ENCODE assay signal across 25 mouse cellular contexts in genomic region chr6:135294150-135294549, GRCm38 (mm10). TPM values are rescaled to one million over a fixed set of nuclear protein-coding genes. Genes with fewer than 3 reads are reported as not detected.
DNase-seq lines count a peak whose midpoint lies in the region; ATAC-seq and TF ChIP-seq lines count a peak whose summit lies in the region.
"Had no signal": no experiment of that assay in that cellular context is flagged by ENCODE, and none has a peak within 500 bp of the region (broad histone marks: within the 10 kb centered on the region; RNA-seq: fewer than 3 reads in every experiment).

No protein-coding gene starts in this region.

- no peak for ATAC-seq in limb, embryonic 15.5 days (ENCODE audit: insufficient number of reproducible peaks, low FRiP score, low TSS enrichment, low read depth)
- peak; percentile 30; the same call in 1 of the 2 replicates for ATAC-seq in lung, postnatal 0 days
- no peak for ATAC-seq in stomach, embryonic 16.5 days (ENCODE audit: insufficient read depth, low FRiP score)
- ATAC-seq in megakaryocyte, adult 5-6 weeks (ENCODE audit: poor library complexity, severe bottlenecking), result no peak
- ATAC-seq: activated CD4-positive, CD25-positive, alpha-beta regulatory T cell, adult 4 months; forebrain, embryonic 15.5 days; hindbrain, embryonic 16.5 days; Patski had no signal

- no peak for DNase-seq in limb, embryonic 10.5 days (ENCODE audit: low spot score)
- DNase-seq in lung, postnatal 0 days (ENCODE audit: low spot score), result peak; percentile 76
- DNase-seq in lung, postnatal 4 days, result no peak
- peak; percentile 37 for DNase-seq in lung, postnatal 36 days
- no peak for DNase-seq in kidney, postnatal 25 days
- DNase-seq: adrenal gland, postnatal 14 days; cerebellum, adult 11-12 months; cerebellum, adult 9-10 months; cerebellum, postnatal 25 days; gastrocnemius, postnatal 10 days; heart, adult 2 months; heart, postnatal 36 days had no signal

- 58% methylated on average over 6 of the region's 6 CpGs for WGBS in limb, embryonic 15.5 days
- 87% methylated on average over 6 of the region's 6 CpGs for WGBS in limb, embryonic 10.5 days
- WGBS in lung, postnatal 0 days, result 32% methylated on average over 6 of the region's 6 CpGs
- 47% methylated on average over 6 of the region's 6 CpGs for WGBS in stomach, embryonic 16.5 days

- H3K9me3 ChIP-seq in limb, embryonic 15.5 days, result no peaks in the 10 kb centered on the region
- H3K9me3 ChIP-seq in limb, embryonic 10.5 days (replicated peaks), result no peaks in the 10 kb centered on the region
- H3K9me3 ChIP-seq in lung, postnatal 0 days (ENCODE audit: low read length), result no peaks in the 10 kb centered on the region
- H3K9me3 ChIP-seq in stomach, embryonic 16.5 days (replicated peaks; ENCODE audit: control insufficient read depth, low read length), result no peaks in the 10 kb centered on the region
- H3K9me3 ChIP-seq: forebrain, embryonic 15.5 days; heart, embryonic 13.5 days; hindbrain, embryonic 12.5 days had no signal

- peak overlapping the region; percentile 69 for H3K27ac ChIP-seq in limb, embryonic 15.5 days
- H3K27ac ChIP-seq in limb, embryonic 10.5 days, result no peak overlapping the region
- H3K27ac ChIP-seq in lung, postnatal 0 days (ENCODE audit: low read length), result 0 out of 2 replicates have a peak overlapping the region, but pooled peaks have one; percentile 51
- peak overlapping the region; percentile 76 for H3K27ac ChIP-seq in stomach, embryonic 16.5 days (ENCODE audit: low read length)
- H3K27ac ChIP-seq: forebrain, embryonic 15.5 days; heart, adult 2 months; heart, embryonic 13.5 days; hindbrain, embryonic 12.5 days had no signal

- H3K36me3 ChIP-seq in limb, embryonic 15.5 days, result no peaks in the 10 kb centered on the region
- H3K36me3 ChIP-seq in limb, embryonic 10.5 days, result no peaks in the 10 kb centered on the region
- no peaks in the 10 kb centered on the region for H3K36me3 ChIP-seq in lung, postnatal 0 days (ENCODE audit: insufficient read depth, low read length)
- no peaks in the 10 kb centered on the region for H3K36me3 ChIP-seq in stomach, embryonic 16.5 days (ENCODE audit: control insufficient read depth, insufficient read depth, low read length)
- H3K36me3 ChIP-seq: forebrain, embryonic 15.5 days; heart, embryonic 13.5 days; hindbrain, embryonic 12.5 days had no signal

- TF ChIP-seq EP300 in lung, postnatal 0 days (IDR thresholded peaks at IDR 0.05), result peak; percentile 61; the same call in 1 of the 2 replicates

- H3K4me3 ChIP-seq in limb, embryonic 15.5 days, result no peak overlapping the region
- H3K4me3 ChIP-seq in limb, embryonic 10.5 days, result no peak overlapping the region
- no peak overlapping the region for H3K4me3 ChIP-seq in lung, postnatal 0 days (ENCODE audit: low read depth, low read length)
- no peak overlapping the region for H3K4me3 ChIP-seq in stomach, embryonic 16.5 days (replicated peaks; ENCODE audit: low read length)
- H3K4me3 ChIP-seq: forebrain, embryonic 15.5 days; heart, adult 2 months; heart, embryonic 13.5 days; hindbrain, embryonic 12.5 days had no signal

- no peak for TF ChIP-seq CTCF in lung, postnatal 0 days (IDR thresholded peaks at IDR 0.05)

- peaks cover 34% of the 10 kb centered on the region for H3K4me1 ChIP-seq in limb, embryonic 15.5 days
- peaks cover 7% of the 10 kb centered on the region; the same call in 1 of the 2 replicates for H3K4me1 ChIP-seq in limb, embryonic 10.5 days
- H3K4me1 ChIP-seq in lung, postnatal 0 days (ENCODE audit: insufficient read depth, low read depth, low read length), result peaks cover 5% of the 10 kb centered on the region; the same call in 1 of the 2 replicates
- no peaks in the 10 kb centered on the region; the same call in 1 of the 2 replicates for H3K4me1 ChIP-seq in stomach, embryonic 16.5 days (ENCODE audit: control insufficient read depth, insufficient read depth, low read length)

- no peak overlapping the region for H3K4me2 ChIP-seq in limb, embryonic 15.5 days
- no peak overlapping the region for H3K4me2 ChIP-seq in lung, postnatal 0 days (replicated peaks; ENCODE audit: low read depth, low read length)
- no peak overlapping the region for H3K4me2 ChIP-seq in stomach, embryonic 16.5 days (ENCODE audit: low read depth, low read length)
- H3K4me2 ChIP-seq: forebrain, embryonic 15.5 days; heart, embryonic 13.5 days; hindbrain, embryonic 12.5 days had no signal

- no peaks in the 10 kb centered on the region for H3K27me3 ChIP-seq in limb, embryonic 15.5 days
- H3K27me3 ChIP-seq in limb, embryonic 10.5 days (ENCODE audit: low read depth, poor library complexity, severe bottlenecking), result no peaks in the 10 kb centered on the region
- no peaks in the 10 kb centered on the region for H3K27me3 ChIP-seq in lung, postnatal 0 days (replicated peaks; ENCODE audit: insufficient read depth, low read length)
- H3K27me3 ChIP-seq in stomach, embryonic 16.5 days (ENCODE audit: control insufficient read depth, insufficient read depth, low read length), result no peaks in the 10 kb centered on the region
- H3K27me3 ChIP-seq: forebrain, embryonic 15.5 days; hindbrain, embryonic 12.5 days; Patski had no signal

- H3K9ac ChIP-seq in limb, embryonic 15.5 days, result no peak overlapping the region
- no peak overlapping the region for H3K9ac ChIP-seq in lung, postnatal 0 days (replicated peaks; ENCODE audit: low read depth)
- no peak overlapping the region for H3K9ac ChIP-seq in stomach, embryonic 16.5 days (ENCODE audit: low read length)
- H3K9ac ChIP-seq: forebrain, embryonic 15.5 days; heart, embryonic 13.5 days; hindbrain, embryonic 12.5 days had no signal

RNA-seq across cellular contexts. Expression of gene Pbp2, which starts 16.1 kb away (rescaled TPM):
- polyA plus RNA-seq in limb, embryonic 15.5 days (2015; fragmentation: Nextera tagmentation; extraction: Ambion mirVana), result 2.6 and 3.4 TPM in 2 replicates
- 0.11 and 0.19 TPM in 2 replicates for polyA plus RNA-seq in limb, embryonic 10.5 days (2016; fragmentation: Nextera tagmentation; extraction: Ambion mirVana)
- 0.42 and 1.6 TPM in 2 replicates for polyA plus RNA-seq in lung, postnatal 0 days (2015; fragmentation: Nextera tagmentation; extraction: Ambion mirVana)
- polyA plus RNA-seq in stomach, embryonic 16.5 days (2015; fragmentation: Nextera tagmentation; extraction: Ambion mirVana), result 12.4 and 28.5 TPM in 2 replicates
- not detected in 2 replicates for total RNA-seq in megakaryocyte, adult 5-6 weeks (2015)
- not detected in 2 replicates for total RNA-seq in megakaryocyte, adult 5-6 weeks (2017)
- total RNA-seq: adrenal gland, adult 18-20 months; adrenal gland, postnatal 14 days; gastrocnemius, postnatal 10 days; heart, adult 2 months; heart, postnatal 36 days; MEL had no signal
- polyA plus RNA-seq: activated CD4-positive, CD25-positive, alpha-beta regulatory T cell, adult 4 months; forebrain, embryonic 11.5 days; forebrain, embryonic 15.5 days; heart, adult 2 months; heart, embryonic 13.5 days; heart, postnatal 0 days; hindbrain, embryonic 16.5 days; Patski had no signal

RNA-seq across cellular contexts. Expression of gene Gsg1, which starts 40.0 kb away (rescaled TPM):
- 2.5 and 3.2 TPM in 2 replicates for polyA plus RNA-seq in limb, embryonic 15.5 days (2015; fragmentation: Nextera tagmentation; extraction: Ambion mirVana)
- polyA plus RNA-seq in limb, embryonic 10.5 days (2016; fragmentation: Nextera tagmentation; extraction: Ambion mirVana), result 0.80 and 1.5 TPM in 2 replicates
- polyA plus RNA-seq in lung, postnatal 0 days (2015; fragmentation: Nextera tagmentation; extraction: Ambion mirVana), result 2.9 and 5.5 TPM in 2 replicates
- polyA plus RNA-seq in stomach, embryonic 16.5 days (2015; fragmentation: Nextera tagmentation; extraction: Ambion mirVana), result 0.87 and 1.6 TPM in 2 replicates
- total RNA-seq in megakaryocyte, adult 5-6 weeks (2015), result not detected in 2 replicates
- total RNA-seq in megakaryocyte, adult 5-6 weeks (2017), result 0.44 TPM in 1 of 2 replicates, not detected in the other
- total RNA-seq: adrenal gland, adult 18-20 months; adrenal gland, postnatal 14 days; MEL had no signal
- polyA plus RNA-seq: activated CD4-positive, CD25-positive, alpha-beta regulatory T cell, adult 4 months had no signal

Comparison
In these comparisons a context has a peak if more than half of its experiments do, and no peak if none do; other contexts are left out.
1. DNase-seq: peak in lung, postnatal 0 days (single experiment) and lung, postnatal 36 days (single experiment); none in limb, embryonic 10.5 days (single experiment), lung, postnatal 4 days (0 of 2) and kidney, postnatal 25 days (0 of 2).